Mouse (Mus musculus): ENCODE results near the gene Gm4871.

The Gm4871 gene

DNA sequence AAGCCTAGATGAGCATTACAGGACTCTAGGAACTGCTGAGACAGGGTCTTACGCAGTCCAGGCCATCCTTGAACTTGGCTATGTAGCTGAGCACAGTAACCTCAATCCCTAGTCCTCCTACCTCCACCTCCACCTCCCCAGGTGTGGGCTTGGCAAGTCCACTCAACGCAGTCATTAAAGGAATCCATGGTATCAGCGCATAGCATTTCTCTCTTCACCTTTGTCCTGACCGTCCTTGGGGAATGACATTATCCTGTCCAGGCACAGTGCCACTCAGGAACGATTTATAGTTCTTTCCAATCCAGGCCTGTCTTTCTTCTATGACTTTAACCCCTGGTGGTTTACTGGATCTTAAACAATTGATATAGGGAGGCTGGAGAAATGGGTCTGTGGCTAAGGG, 42.1 kb downstream of the Gm4871 start:
- no peak for DNase-seq (ENCODE audit: low spot score)

DNA sequence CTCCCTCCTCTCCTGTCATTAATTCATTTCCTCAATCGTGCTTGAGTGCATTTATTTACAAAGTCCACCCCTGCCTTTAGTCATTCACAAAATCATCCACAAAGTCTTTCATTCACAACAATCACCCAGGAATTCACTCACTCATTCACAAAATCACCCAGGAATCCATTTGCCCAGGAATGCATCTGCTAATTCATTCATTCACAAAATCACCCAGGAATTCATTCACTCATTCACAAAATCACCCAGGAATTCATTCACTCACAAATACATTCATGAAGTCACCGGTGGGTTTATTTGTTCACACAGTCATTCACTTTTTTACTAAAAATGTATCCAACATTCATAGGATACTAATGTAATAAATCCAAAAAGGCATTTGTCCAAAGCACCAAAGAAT, 42.5 kb downstream of the Gm4871 start:
- DNase-seq (ENCODE audit: low spot score) = no peak

DNA sequence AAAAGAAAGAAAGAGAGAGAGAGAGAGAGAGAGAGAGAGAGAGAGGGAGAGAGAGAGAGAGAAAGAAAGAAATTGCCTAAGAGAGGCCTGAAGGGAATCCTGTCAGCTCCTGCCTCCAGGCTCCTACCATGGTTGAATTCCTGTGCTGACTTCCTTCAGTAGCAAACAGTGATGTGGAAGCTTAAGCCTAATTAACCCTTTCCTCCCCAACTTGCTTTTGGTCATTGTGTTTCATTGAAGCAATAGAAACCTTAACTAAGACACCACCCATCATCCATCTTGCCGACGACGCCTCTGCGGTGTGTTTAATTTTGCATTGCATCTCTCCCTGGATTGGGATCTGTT, 43.5 kb downstream of the Gm4871 start:
- no peak for DNase-seq (ENCODE audit: low spot score)

DNA sequence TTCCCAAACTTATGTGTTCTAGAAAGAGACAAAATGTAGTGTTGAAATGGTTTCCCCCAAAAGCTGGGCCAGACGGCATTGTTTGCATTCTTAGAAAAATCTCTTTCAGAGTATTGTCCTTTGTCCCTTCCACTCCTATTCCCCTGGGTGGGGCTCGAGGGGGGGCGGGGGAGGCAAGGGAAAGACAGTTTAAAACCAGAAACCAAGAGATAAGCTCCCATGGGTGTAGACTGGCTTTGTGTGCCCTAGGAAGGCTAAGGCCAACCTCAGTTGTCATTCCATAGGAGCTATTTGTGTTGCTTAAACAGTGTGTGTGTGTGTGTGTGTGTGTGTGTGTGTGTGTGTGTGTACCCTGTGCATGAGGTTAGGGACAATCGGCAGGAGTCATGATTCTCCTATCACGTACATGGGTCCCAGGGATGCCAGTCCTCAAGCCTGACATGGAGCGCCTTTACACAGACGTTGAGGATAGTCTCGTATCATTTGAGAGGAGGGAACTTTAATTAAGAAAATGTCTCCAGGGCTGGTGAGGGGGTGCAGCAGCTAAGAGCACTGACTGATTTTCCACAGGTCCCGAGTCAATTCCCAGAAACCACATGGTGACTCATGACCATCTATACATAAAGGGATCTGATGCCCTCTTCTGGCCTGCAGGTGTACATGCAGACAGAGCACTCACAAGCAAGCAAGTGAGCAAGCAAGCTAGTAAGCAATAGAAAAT, 44.1 kb downstream of the Gm4871 start:
- DNase-seq (ENCODE audit: low spot score) = no peak

DNA sequence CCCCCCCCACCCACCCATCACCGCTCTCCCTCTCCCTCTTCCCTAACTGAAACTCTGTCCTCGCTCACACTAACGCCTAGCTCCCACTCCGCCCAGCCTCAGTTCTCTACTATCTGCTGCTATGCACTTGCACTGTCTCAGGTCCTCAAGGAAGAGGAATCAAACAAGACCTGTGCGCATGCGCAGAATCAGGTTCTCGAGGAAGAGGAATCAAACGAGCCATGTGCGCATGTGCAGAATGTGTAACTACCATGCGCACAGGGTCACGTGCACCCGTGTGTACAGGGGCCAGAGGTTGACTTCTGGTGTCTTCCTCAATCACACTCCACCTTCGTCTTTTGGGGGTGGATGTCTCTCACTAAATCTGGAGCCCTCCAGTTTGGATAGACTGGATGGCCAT, 45.0 kb downstream of the Gm4871 start:
- DNase-seq (ENCODE audit: low spot score) = peak; percentile 78

DNA sequence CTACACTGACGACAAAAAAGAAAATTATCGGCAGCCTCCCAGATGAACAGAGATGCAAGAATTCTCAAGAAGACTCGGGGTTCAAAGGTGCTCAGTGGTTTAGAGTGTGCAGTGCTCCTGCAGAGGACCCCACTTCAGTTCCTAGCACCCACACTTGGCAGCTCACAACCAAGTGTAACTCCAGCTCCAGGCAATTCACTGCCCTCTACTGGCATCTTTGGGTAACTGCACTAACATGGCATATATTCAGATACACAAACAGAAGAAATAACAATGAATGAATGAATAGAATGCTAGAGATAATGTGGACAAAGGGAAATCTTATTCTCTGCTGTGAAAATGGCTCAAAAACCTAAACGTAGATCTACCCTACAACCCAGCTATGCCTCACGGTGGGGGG, 47.7 kb downstream of the Gm4871 start:
- DNase-seq (ENCODE audit: low spot score) = no peak

DNA sequence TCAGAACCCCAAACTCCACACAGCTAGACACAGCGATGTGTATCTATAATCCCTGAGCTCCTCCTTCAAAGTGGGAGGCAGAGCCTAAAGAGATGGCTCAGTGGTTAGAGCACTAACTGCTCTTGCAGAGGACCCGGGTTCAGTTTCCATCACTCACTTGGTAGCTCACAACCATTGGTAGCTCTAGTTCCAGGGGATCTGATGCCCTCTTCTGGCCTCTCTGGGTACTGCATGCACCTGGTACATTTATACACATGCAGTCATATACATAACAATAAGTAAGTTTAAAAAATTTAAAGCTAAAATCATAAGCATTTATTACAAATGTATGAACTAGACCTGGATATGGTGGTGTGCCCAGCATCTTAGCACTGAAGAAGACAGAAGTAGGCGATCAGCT, 49.3 kb downstream of the Gm4871 start:
- DNase-seq (ENCODE audit: low spot score) = peak; percentile 56

Data from testis, postnatal 14 days (tissue).